Mouse (Mus musculus) megakaryocyte, embryonic 14.5 days (primary cell): ENCODE results near the gene Olfr1360.

Experiments used
- FLI1 ChIP-seq: IDR thresholded peaks from 2 replicates; pipeline ENCODE4 v1.6.1; 2012; ENCODE audit warnings: low read length, inconsistent platforms, mixed read lengths
- GATA1 ChIP-seq: IDR thresholded peaks from 3 replicates; pipeline ENCODE4 v1.6.1; 2012; ENCODE audit warnings: mixed read lengths, low read length, inconsistent platforms, borderline replicate concordance

DNA sequence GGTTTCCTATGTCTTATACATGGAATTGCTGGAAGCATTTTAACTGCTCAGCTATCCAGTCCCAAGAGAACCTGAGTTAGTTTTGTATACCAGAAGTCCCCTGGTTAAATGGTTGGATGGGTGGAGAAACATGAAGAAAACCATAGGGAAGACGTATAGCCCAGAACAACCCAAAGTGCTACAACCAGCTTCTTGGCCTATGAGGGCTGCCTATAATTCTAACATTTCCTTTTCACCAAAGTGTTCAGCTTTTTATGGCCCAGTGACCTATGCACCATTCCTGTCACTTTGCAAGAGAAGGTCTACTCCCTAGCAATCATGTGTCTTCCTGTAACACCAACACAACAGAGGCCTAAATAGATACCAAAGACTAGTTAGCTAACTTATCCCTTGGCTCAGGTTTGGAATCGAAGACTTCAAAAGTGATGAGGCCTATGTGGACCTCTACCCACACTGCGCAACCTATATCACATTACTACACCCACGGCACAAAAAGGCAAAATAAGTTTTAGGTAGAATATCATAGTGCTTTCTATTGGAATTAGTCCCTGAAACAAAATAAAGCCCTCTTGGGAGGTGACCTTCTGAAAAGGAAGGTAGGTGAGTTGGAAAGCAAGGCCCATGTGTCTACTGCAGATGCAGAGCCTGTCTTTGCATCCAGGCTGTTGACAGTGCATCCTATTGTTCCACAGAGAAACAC, 41.3 kb upstream of the Olfr1360 start:
- TF ChIP-seq FLI1 (no peak), GATA1 (no peak)
